Mouse (Mus musculus): ENCODE measurements around the gene Ccdc117. TPM values are rescaled to one million over a fixed set of nuclear protein-coding genes. Genes with fewer than 3 reads are reported as not detected.

Gene Ccdc117
- total and polyA plus RNA-seq, 3 experiments, result 24.3 to 38.9 (median 27.0) TPM

DNA sequence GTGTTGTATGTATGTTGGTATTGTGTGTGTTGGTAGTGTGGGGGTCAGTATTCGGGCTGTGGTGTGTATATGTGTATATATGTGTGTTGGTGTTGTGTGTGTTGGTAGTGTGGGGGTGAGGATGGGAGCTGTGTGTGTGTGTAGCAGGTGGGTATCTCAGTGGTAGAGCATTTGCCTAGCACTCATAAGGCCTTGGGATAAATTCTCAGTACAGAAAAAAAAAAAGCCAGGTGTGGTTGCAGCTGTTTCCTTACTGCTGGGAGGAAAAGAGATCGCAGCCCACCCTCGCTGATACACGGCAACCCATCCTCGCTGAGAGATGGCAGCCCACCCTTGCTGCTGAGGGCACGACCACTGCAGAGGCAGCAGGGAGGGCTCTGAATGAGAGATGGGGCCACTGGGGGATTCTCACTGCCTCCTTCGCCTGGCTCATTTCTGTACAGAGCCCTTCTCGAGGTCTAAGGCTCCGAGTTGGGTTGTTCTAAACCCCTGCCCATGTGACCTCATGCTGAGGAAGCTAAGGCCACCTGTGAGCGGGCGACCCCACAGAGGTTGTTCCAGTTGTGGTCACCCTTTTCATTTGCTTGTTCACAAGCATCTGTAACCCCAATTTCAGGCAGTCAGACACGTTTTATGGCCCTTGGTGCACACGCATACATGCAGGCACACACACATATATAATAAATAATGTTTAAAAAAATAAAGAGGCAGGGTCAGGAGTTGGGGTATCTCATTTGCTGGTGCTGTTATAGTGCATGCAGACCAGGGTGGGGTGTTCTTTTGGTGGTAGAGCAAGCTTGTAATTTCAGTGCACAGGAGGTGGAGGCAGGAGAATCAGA is 40.9 kb downstream of the Ccdc117 start (continued):
- TF ChIP-seq JUN (IDR thresholded peaks at IDR 0.05; ENCODE audit: insufficient read depth, low read depth, low read length) (no peak), MYC (IDR thresholded peaks at IDR 0.05; ENCODE audit: low read depth, low read length) (0 out of 2 replicates have a peak, but pooled peaks have one; percentile 59), PAX5 (IDR thresholded peaks at IDR 0.05; ENCODE audit: low read length) (no peak), POLR2AphosphoS2 (IDR thresholded peaks at IDR 0.05; ENCODE audit: low read depth, low read length) (no peak), ZMIZ1 (IDR thresholded peaks at IDR 0.05; ENCODE audit: low read depth, low read length) (no peak), HCFC1 (IDR thresholded peaks at IDR 0.05; ENCODE audit: low read depth, low read length) (no peak), SIN3A (IDR thresholded peaks at IDR 0.05; ENCODE audit: low read length) (no peak), GABPA (IDR thresholded peaks at IDR 0.05; ENCODE audit: insufficient replicate concordance, low read depth, low read length) (no peak), MXI1 (IDR thresholded peaks at IDR 0.05; ENCODE audit: low read depth, low read length) (peak; percentile 55; the same call in 1 of the 2 replicates), ZC3H11A (IDR thresholded peaks at IDR 0.05; ENCODE audit: low read depth, low read length) (no peak), KAT2A (IDR thresholded peaks at IDR 0.05; ENCODE audit: insufficient replicate concordance, low read length) (0 out of 2 replicates have a peak, but pooled peaks have one; percentile 35), USF1 (IDR thresholded peaks at IDR 0.05; ENCODE audit: low read depth, low read length) (peak; percentile 69), SMC3 (IDR thresholded peaks at IDR 0.05; ENCODE audit: low read depth, low read length) (no peak), TBP (conservative IDR thresholded peaks at IDR 0.05; ENCODE audit: low read depth, low read length) (no peak), RAD21 (IDR thresholded peaks at IDR 0.05; ENCODE audit: low read depth, low read length) (no peak), POLR2A (IDR thresholded peaks at IDR 0.05; ENCODE audit: low read depth, low read length) (no peak), IRF4 (IDR thresholded peaks at IDR 0.05; ENCODE audit: low read depth, low read length) (no peak)

DNA sequence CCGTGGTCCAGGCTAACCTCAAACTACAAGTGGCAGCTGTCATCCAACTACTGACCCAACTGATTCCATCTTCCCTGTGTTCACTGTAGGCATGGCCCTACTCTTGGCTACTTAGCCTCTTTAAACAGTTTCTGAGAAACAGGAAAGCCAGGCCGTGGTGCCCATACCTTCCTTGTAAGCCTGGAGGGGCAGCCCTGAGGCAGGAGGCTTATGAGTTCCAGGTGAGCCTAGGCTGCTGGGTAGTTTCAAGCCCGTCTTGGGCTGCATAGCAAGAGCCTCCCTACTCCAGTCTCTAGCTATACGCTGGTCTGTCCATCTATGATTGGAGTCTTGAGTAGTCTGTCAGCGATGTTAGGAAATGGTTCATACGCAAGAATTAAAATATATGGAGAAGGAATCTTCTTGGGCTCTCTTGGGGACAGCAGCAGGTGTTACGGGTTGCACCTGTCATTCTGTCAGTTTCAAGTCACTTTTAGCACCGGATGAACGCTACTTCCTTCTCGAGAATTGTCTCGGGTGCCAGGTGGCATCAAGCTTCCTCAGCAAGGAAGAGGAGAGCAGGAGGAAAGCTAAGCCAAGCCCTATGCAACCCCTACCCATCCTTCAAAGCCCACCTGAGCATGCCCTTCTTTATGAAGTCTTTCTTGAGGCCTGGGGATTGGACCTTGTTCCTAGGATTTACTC is 41.9 kb downstream of the Ccdc117 start:
- H3K9ac ChIP-seq (ENCODE audit: insufficient read depth, low read depth), result no peak overlapping the region
- in situ Hi-C loops (cut with MboI; ENCODE audit: low pct_ligation_motif_present, low pct_unique_long_range_greater_than_20kb, low sequenced_read_pairs), result no loop called here
- peaks cover 3 to 22% of the 10 kb centered on the region in 2 experiments for H3K36me3 ChIP-seq (replicated peaks in 1 of 2; ENCODE audit: control insufficient read depth in 1 of 2, insufficient read depth in 1 of 2, low read length in 1 of 2)
- H3K4me3 ChIP-seq (replicated peaks in 1 of 3; ENCODE audit: low read depth in 2 of 3, low read length in 2 of 3, poor library complexity in 1 of 3), result no peak overlapping the region
- peak; percentile 37 for DNase-seq (ENCODE audit: extremely low read depth)
- no peaks in the 10 kb centered on the region for H3K27me3 ChIP-seq (replicated peaks)
- H3K4me1 ChIP-seq (ENCODE audit: control insufficient read depth in 1 of 2, insufficient read depth in 2 of 2), result peaks cover 11 to 43% of the 10 kb centered on the region in 2 experiments
- dilution Hi-C loops (cut with MboI; ENCODE audit: extremely low pct_ligation_motif_present, extremely low pct_unique_long_range_greater_than_20kb, low sequenced_read_pairs), result no loop called here
- no peak overlapping the region for H3K27ac ChIP-seq (ENCODE audit: insufficient read depth, low read depth)
- no peaks in the 10 kb centered on the region for H3K79me2 ChIP-seq (replicated peaks; ENCODE audit: control insufficient read depth, extremely low read depth, insufficient read depth, poor library complexity, severe bottlenecking)
- TF ChIP-seq EP300 (IDR thresholded peaks at IDR 0.05; ENCODE audit: low read length) (peak; percentile 88), CTCF (conservative IDR thresholded peaks at IDR 0.05 in 1 of 2, IDR thresholded peaks at IDR 0.05 in 1 of 2; ENCODE audit: low read depth in 2 of 2, low read length in 2 of 2) (no peak), RCOR1 (conservative IDR thresholded peaks at IDR 0.05; ENCODE audit: low read depth, low read length) (peak; percentile 79; the same call in 1 of the 2 replicates), ETS1 (conservative IDR thresholded peaks at IDR 0.05; ENCODE audit: low read depth, low read length) (peak; percentile 21; the same call in 1 of the 2 replicates), MAFK (IDR thresholded peaks at IDR 0.05; ENCODE audit: insufficient replicate concordance, low read length) (no peak), POLR2AphosphoS2 (IDR thresholded peaks at IDR 0.05; ENCODE audit: low read depth, low read length) (no peak), MEF2A (IDR thresholded peaks at IDR 0.05; ENCODE audit: borderline replicate concordance, low read depth, low read length) (peak; percentile 39; the same call in 1 of the 2 replicates), ZC3H11A (IDR thresholded peaks at IDR 0.05; ENCODE audit: low read depth, low read length) (no peak), USF1 (IDR thresholded peaks at IDR 0.05; ENCODE audit: low read depth, low read length) (no peak), MYC (IDR thresholded peaks at IDR 0.05; ENCODE audit: low read depth, low read length) (no peak), MAZ (IDR thresholded peaks at IDR 0.05; ENCODE audit: low read depth, low read length) (no peak), NRF1 (IDR thresholded peaks at IDR 0.05; ENCODE audit: low read depth, low read length) (no peak), GABPA (IDR thresholded peaks at IDR 0.05; ENCODE audit: insufficient replicate concordance, low read depth, low read length) (no peak), E2F4 (IDR thresholded peaks at IDR 0.05; ENCODE audit: insufficient replicate concordance, low read depth, low read length) (no peak), POLR2A (IDR thresholded peaks at IDR 0.05; ENCODE audit: low read depth, low read length) (no peak), TCF12 (IDR thresholded peaks at IDR 0.05; ENCODE audit: low read depth, low read length) (peak; percentile 96), PAX5 (IDR thresholded peaks at IDR 0.05; ENCODE audit: low read length) (no peak), IRF4 (IDR thresholded peaks at IDR 0.05; ENCODE audit: low read depth, low read length) (peak; percentile 56; the same call in 1 of the 2 replicates), KAT2A (IDR thresholded peaks at IDR 0.05; ENCODE audit: insufficient replicate concordance, low read length) (no peak), NELFE (IDR thresholded peaks at IDR 0.05; ENCODE audit: low read depth, low read length) (no peak), TBP (conservative IDR thresholded peaks at IDR 0.05; ENCODE audit: low read depth, low read length) (no peak), CHD1 (IDR thresholded peaks at IDR 0.05; ENCODE audit: low read depth, low read length) (no peak), SIN3A (IDR thresholded peaks at IDR 0.05; ENCODE audit: low read length) (0 out of 2 replicates have a peak, but pooled peaks have one; percentile 47), JUN (IDR thresholded peaks at IDR 0.05; ENCODE audit: insufficient read depth, low read depth, low read length) (no peak), SMC3 (IDR thresholded peaks at IDR 0.05; ENCODE audit: low read depth, low read length) (no peak), MAX (IDR thresholded peaks at IDR 0.05; ENCODE audit: low read length) (no peak), BHLHE40 (IDR thresholded peaks at IDR 0.05; ENCODE audit: low read depth, low read length) (peak; percentile 54)
- H3K9me3 ChIP-seq (replicated peaks; ENCODE audit: low read length), result peaks cover 9% of the 10 kb centered on the region
- no peak overlapping the region for H3K4me2 ChIP-seq (ENCODE audit: insufficient read depth, low read depth, poor library complexity, severe bottlenecking)
